Mouse (Mus musculus): ENCODE data around the gene Ccdc157. TPM values are rescaled to one million over a fixed set of nuclear protein-coding genes. Genes with fewer than 3 reads are reported as not detected.

Ccdc157 gene
- polyA plus RNA-seq, 1 experiment from 2014 or later: 7.3 TPM

DNA sequence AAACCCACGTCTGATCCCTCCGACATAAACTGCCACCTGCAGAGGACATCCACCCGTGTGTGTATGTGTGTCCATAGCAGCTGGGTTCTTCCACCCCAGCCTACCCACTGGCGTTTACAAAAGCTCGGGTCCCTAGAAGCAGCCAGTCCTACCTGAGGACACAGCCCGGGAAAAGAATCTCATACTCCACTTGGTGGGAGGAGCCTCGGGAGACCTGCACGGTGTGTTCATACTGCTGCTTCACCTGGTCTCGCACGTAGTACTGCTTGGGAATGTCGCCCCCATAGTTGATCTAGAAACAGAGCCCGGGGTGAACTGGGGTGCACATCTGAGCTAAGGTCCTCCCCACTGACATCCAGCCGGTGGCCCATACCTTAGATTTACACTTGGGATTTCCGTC lies 56.6 kb downstream of the Ccdc157 start:
- H3K4me1 ChIP-seq (ENCODE audit: insufficient read depth, low read depth, low read length): no peaks in the 10 kb centered on the region

DNA sequence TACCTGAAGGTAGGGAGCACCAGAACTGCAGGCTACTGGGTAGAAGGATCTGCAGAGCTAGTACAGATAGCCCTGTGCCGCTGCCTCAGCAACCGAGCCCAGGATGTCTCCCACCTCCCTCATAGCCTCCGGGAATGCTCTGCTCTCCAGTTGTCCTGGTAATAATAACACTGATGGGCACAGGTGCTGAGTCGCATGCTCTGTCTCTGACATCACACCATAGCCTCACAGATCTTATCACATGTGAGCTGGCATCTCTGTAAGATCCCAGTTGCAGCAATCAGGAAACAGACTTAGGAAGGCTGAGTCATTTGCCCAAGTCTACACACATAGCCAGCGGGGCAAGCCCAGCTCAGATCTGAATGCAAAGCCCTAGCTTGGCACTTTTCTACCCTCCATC lies 58.2 kb downstream of the Ccdc157 start:
- Histone ChIP-seq H3K9me3 (ENCODE audit: low read length) (no peaks in the 10 kb centered on the region), H3K4me1 (ENCODE audit: insufficient read depth, low read depth, low read length) (0 out of 2 replicates have a peak, but pooled peaks cover 4% of the 10 kb centered on the region), H3K36me3 (ENCODE audit: insufficient read depth, low read length) (no peaks in the 10 kb centered on the region), H3K27me3 (replicated peaks; ENCODE audit: insufficient read depth, low read length) (no peaks in the 10 kb centered on the region), H3K9ac (replicated peaks; ENCODE audit: low read depth) (no peak overlapping the region), H3K27ac (ENCODE audit: low read length) (no peak overlapping the region), H3K4me2 (replicated peaks; ENCODE audit: low read depth, low read length) (no peak overlapping the region), H3K4me3 (ENCODE audit: low read depth, low read length) (no peak overlapping the region)
- 81% methylated on average over 5 of the region's 5 CpGs for WGBS
- TF ChIP-seq CTCF (IDR thresholded peaks at IDR 0.05) (no peak), EP300 (IDR thresholded peaks at IDR 0.05) (no peak)
- ATAC-seq: no peak
- DNase-seq (ENCODE audit: low spot score): no peak

More for the DNA sequence above, 56.6 kb downstream of the Ccdc157 start:
- 60% methylated on average over 14 of the region's 14 CpGs for WGBS
- DNase-seq (ENCODE audit: low spot score): no peak
- Histone ChIP-seq H3K4me3 (ENCODE audit: low read depth, low read length) (no peak overlapping the region), H3K27me3 (replicated peaks; ENCODE audit: insufficient read depth, low read length) (no peaks in the 10 kb centered on the region), H3K36me3 (ENCODE audit: insufficient read depth, low read length) (no peaks in the 10 kb centered on the region), H3K4me2 (replicated peaks; ENCODE audit: low read depth, low read length) (no peak overlapping the region), H3K9me3 (ENCODE audit: low read length) (no peaks in the 10 kb centered on the region), H3K9ac (replicated peaks; ENCODE audit: low read depth) (no peak overlapping the region), H3K27ac (ENCODE audit: low read length) (no peak overlapping the region)
- TF ChIP-seq EP300 (IDR thresholded peaks at IDR 0.05) (no peak), CTCF (IDR thresholded peaks at IDR 0.05) (no peak)
- peak; percentile 65 for ATAC-seq

DNA sequence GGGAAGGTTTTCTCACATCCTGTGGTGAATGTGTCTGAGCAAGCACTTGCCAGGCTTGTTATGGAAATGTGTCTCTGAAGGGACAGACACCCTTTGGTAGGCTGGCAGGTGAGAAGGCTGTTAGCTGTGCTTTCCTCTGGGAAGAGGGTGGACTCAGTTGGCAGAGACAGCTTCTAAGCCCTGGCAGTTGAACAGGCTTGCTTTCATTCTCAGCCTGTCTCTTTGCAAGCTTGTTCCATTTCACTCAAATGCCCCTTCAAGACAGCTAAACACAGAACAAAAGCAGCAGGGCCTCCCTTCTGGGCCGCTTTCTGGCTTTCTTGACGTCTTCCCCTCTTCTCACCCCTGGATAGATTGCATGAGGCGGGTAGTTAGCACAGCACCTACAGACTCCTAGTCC lies 60.6 kb downstream of the Ccdc157 start:
- Histone ChIP-seq H3K4me1 (ENCODE audit: insufficient read depth, low read depth, low read length) (peaks cover 12% of the 10 kb centered on the region; the same call in 1 of the 2 replicates), H3K4me3 (ENCODE audit: low read depth, low read length) (no peak overlapping the region), H3K27me3 (replicated peaks; ENCODE audit: insufficient read depth, low read length) (no peaks in the 10 kb centered on the region), H3K9ac (replicated peaks; ENCODE audit: low read depth) (no peak overlapping the region), H3K4me2 (replicated peaks; ENCODE audit: low read depth, low read length) (no peak overlapping the region), H3K36me3 (ENCODE audit: insufficient read depth, low read length) (no peaks in the 10 kb centered on the region), H3K27ac (ENCODE audit: low read length) (no peak overlapping the region), H3K9me3 (ENCODE audit: low read length) (no peaks in the 10 kb centered on the region)
- DNase-seq (ENCODE audit: low spot score) (no peak), ATAC-seq (no peak)
- WGBS: 73% methylated on average over 3 of the region's 3 CpGs
- TF ChIP-seq CTCF (IDR thresholded peaks at IDR 0.05) (no peak), EP300 (IDR thresholded peaks at IDR 0.05) (no peak)

DNA sequence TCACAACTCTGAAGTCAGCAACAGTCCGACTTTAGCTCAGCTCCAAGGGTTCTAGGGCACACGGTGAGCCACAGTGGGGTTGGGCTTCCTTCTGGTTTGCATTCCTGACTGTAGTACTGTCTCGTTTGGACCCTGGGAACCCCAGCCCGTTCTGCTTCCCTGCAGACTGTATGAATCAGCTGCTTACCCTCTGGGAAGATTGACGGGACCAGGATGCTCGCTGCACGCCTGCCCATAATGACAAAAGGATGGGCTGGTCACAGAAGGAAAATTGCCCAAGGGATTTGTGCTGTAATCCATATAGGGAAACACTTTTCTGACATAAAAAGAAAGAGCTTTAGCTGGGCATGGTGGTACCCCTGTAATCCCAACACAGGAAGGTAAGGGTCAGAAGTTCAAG lies 61.3 kb downstream of the Ccdc157 start:
- 64% methylated on average over 7 of the region's 7 CpGs for WGBS
- H3K36me3 ChIP-seq (ENCODE audit: insufficient read depth, low read length): no peaks in the 10 kb centered on the region
- no peak overlapping the region for H3K4me3 ChIP-seq (ENCODE audit: low read depth, low read length)
- TF ChIP-seq EP300 (IDR thresholded peaks at IDR 0.05) (no peak), CTCF (IDR thresholded peaks at IDR 0.05) (no peak)
- no peak for DNase-seq (ENCODE audit: low spot score)
- H3K27me3 ChIP-seq (replicated peaks; ENCODE audit: insufficient read depth, low read length): no peaks in the 10 kb centered on the region
- no peak overlapping the region for H3K9ac ChIP-seq (replicated peaks; ENCODE audit: low read depth)
- ATAC-seq: no peak
- no peak overlapping the region for H3K27ac ChIP-seq (ENCODE audit: low read length)
- H3K4me2 ChIP-seq (replicated peaks; ENCODE audit: low read depth, low read length): no peak overlapping the region
- peaks cover 12% of the 10 kb centered on the region; the same call in 1 of the 2 replicates for H3K4me1 ChIP-seq (ENCODE audit: insufficient read depth, low read depth, low read length)
- H3K9me3 ChIP-seq (ENCODE audit: low read length): no peaks in the 10 kb centered on the region

DNA sequence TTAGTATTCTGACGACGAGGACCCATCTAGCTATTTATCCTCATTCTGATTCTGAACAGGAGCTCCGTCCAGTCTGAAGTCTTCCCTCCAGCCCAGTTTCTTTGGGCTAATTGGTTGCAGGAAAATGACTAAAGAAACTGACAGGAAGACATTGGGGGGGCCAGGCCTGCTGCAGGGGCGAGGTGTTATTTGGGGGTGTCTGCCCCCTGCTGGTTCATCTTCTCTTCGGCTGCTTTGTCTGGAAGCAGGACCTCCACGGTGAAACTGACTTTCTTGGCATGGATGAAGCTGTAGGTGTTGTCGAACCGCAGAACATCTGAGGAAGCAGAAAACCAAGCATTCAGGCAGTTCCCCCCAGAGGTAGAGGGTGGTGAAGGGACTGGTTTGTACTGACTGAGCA lies 62.0 kb downstream of the Ccdc157 start:
- DNase-seq (ENCODE audit: low spot score) (no peak), ATAC-seq (no peak)
- 66% methylated on average over 8 of the region's 8 CpGs for WGBS
- Histone ChIP-seq H3K4me3 (ENCODE audit: low read depth, low read length) (no peak overlapping the region), H3K9ac (replicated peaks; ENCODE audit: low read depth) (no peak overlapping the region), H3K27me3 (replicated peaks; ENCODE audit: insufficient read depth, low read length) (no peaks in the 10 kb centered on the region), H3K4me2 (replicated peaks; ENCODE audit: low read depth, low read length) (no peak overlapping the region), H3K4me1 (ENCODE audit: insufficient read depth, low read depth, low read length) (peaks cover 12% of the 10 kb centered on the region; the same call in 1 of the 2 replicates), H3K36me3 (ENCODE audit: insufficient read depth, low read length) (no peaks in the 10 kb centered on the region), H3K9me3 (ENCODE audit: low read length) (no peaks in the 10 kb centered on the region), H3K27ac (ENCODE audit: low read length) (no peak overlapping the region)
- TF ChIP-seq CTCF (IDR thresholded peaks at IDR 0.05) (no peak; the same call in 1 of the 2 replicates), EP300 (IDR thresholded peaks at IDR 0.05) (no peak)

DNA sequence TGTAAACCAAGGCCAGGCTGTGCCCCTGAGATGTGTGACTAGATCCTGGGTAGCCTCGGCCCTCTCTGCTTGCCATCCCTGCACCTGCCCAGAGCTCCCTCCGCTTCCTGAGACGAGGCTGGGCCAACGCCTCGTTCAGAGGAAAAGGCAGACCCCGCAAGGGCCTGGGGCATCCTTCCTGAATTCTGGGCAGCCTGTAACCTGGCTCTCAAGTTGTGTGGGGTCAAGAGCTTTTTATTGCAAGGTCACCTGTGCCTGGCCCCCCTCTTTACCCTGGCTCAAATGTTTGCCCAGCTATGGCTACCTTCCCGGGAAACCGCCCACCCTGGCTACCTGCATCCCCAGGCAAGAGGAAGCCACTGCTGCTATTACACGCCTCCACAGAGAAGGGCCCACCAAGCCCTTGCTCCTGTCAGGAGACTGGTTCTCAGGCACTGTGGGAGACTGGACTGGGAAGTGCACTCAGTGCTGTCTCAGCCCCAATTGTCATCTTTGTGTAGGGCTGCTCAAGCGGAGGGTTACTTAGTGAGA lies 62.9 kb downstream of the Ccdc157 start:
- peak overlapping the region; percentile 57 for H3K27ac ChIP-seq (ENCODE audit: low read length)
- peaks cover 12% of the 10 kb centered on the region; the same call in 1 of the 2 replicates for H3K4me1 ChIP-seq (ENCODE audit: insufficient read depth, low read depth, low read length)
- no peak for ATAC-seq
- H3K36me3 ChIP-seq (ENCODE audit: insufficient read depth, low read length): no peaks in the 10 kb centered on the region
- H3K27me3 ChIP-seq (replicated peaks; ENCODE audit: insufficient read depth, low read length): no peaks in the 10 kb centered on the region
- H3K9me3 ChIP-seq (ENCODE audit: low read length): no peaks in the 10 kb centered on the region
- TF ChIP-seq CTCF (IDR thresholded peaks at IDR 0.05) (no peak), EP300 (IDR thresholded peaks at IDR 0.05) (no peak)
- 23% methylated on average over 10 of the region's 10 CpGs for WGBS
- H3K9ac ChIP-seq (replicated peaks; ENCODE audit: low read depth): peak overlapping the region; percentile 54
- H3K4me3 ChIP-seq (ENCODE audit: low read depth, low read length): peak overlapping the region; percentile 29; the same call in 1 of the 2 replicates
- H3K4me2 ChIP-seq (replicated peaks; ENCODE audit: low read depth, low read length): peak overlapping the region; percentile 61
- no peak for DNase-seq (ENCODE audit: low spot score)
